Mouse (Mus musculus) CH12.LX (cell line): ENCODE measurements around the gene Olfr1443. TPM values are rescaled to one million over a fixed set of nuclear protein-coding genes. Genes with fewer than 3 reads are reported as not detected.
"Not testable (repeated sequence)": the region's sequence is repeated elsewhere in the genome, so short reads cannot be mapped to it uniquely, and the experiment has no call there.

Experiments used
- DNase-seq: peaks from one replicate; pipeline ENCODE4 v3.0.0-alpha.2; 2013; ENCODE audit errors: extremely low read depth
- H3K27ac ChIP-seq: 2 replicates; pipeline ENCODE4 v1.5.1; 2012; ENCODE audit warnings: low read depth, mild to moderate bottlenecking, control low read depth, moderate library complexity; ENCODE audit not compliant: insufficient read depth
- H3K27me3 ChIP-seq: replicated peaks from 2 replicates; pipeline ENCODE3; 2012; ENCODE audit warnings: inconsistent platforms
- H3K36me3 ChIP-seq, 2 experiments: replicated peaks in 1 of 2; 2 replicates each; pipeline versions ENCODE3 to v1.6.1; 2012; ENCODE audit warnings: inconsistent platforms in 1 of 2, low read length in 1 of 2, mild to moderate bottlenecking in 1 of 2, mixed read lengths in 1 of 2, moderate library complexity in 1 of 2; ENCODE audit not compliant: control insufficient read depth in 1 of 2, insufficient read depth in 1 of 2
- H3K4me1 ChIP-seq, 2 experiments: 2 replicates each; pipeline ENCODE4 v1.6.1; 2012; ENCODE audit warnings: inconsistent platforms in 1 of 2, moderate library complexity in 1 of 2; ENCODE audit not compliant: insufficient read depth in 2 of 2, control insufficient read depth in 1 of 2
- H3K4me2 ChIP-seq: 2 replicates; pipeline ENCODE4 v1.6.1; 2012; ENCODE audit warnings: low read depth, mild to moderate bottlenecking, control low read depth; ENCODE audit not compliant: poor library complexity, insufficient read depth, severe bottlenecking
- H3K4me3 ChIP-seq, 3 experiments: fragments of 150-350 bp in 1 of 3; sonication (generic) in 1 of 3; replicated peaks in 1 of 3; 2 replicates each; pipeline versions ENCODE3 to v1.5.1; 2011 to 2012; ENCODE audit warnings: low read depth in 2 of 3, low read length in 2 of 3, mild to moderate bottlenecking in 2 of 3, moderate library complexity in 2 of 3, control low read depth in 1 of 3, improper control_type of control experiment in 1 of 3, inconsistent platforms in 1 of 3, mixed read lengths in 1 of 3; ENCODE audit not compliant: poor library complexity in 1 of 3
- H3K79me2 ChIP-seq: replicated peaks from 2 replicates; pipeline ENCODE4 v1.6.1; 2012; ENCODE audit warnings: mild to moderate bottlenecking, moderate library complexity; ENCODE audit not compliant: control insufficient read depth, poor library complexity, insufficient read depth, severe bottlenecking; ENCODE audit errors: extremely low read depth
- H3K9ac ChIP-seq: 2 replicates; pipeline ENCODE4 v1.6.1; 2012; ENCODE audit warnings: low read depth, mild to moderate bottlenecking, control low read depth, moderate library complexity; ENCODE audit not compliant: insufficient read depth
- H3K9me3 ChIP-seq: replicated peaks from 2 replicates; pipeline ENCODE3; 2012; ENCODE audit warnings: low read length, inconsistent platforms, mixed read lengths
- BHLHE40 ChIP-seq: IDR thresholded peaks from 2 replicates; pipeline ENCODE4 v1.6.1; 2011; ENCODE audit warnings: mild to moderate bottlenecking, low read depth, low read length, improper control_type of control experiment
- CHD1 ChIP-seq: IDR thresholded peaks from 2 replicates; pipeline ENCODE4 v1.6.1; 2012; ENCODE audit warnings: low read depth, low read length, improper control_type of control experiment, inconsistent platforms
- CHD2 ChIP-seq: IDR thresholded peaks from 2 replicates; pipeline ENCODE4 v1.6.1; 2011; ENCODE audit warnings: low read length, improper control_type of control experiment
- CTCF ChIP-seq, 2 experiments: IDR thresholded peaks in 1 of 2; conservative IDR thresholded peaks in 1 of 2; 2 replicates each; pipeline ENCODE4 v1.5.1; 2011 to 2012; ENCODE audit warnings: low read depth in 2 of 2, low read length in 2 of 2, improper control_type of control experiment in 1 of 2, inconsistent platforms in 1 of 2, mild to moderate bottlenecking in 1 of 2, moderate library complexity in 1 of 2
- E2F4 ChIP-seq: IDR thresholded peaks from 2 replicates; pipeline ENCODE4 v1.6.1; 2011; ENCODE audit warnings: low read depth, low read length, improper control_type of control experiment; ENCODE audit not compliant: insufficient replicate concordance
- ELF1 ChIP-seq: IDR thresholded peaks from 2 replicates; pipeline ENCODE4 v1.6.1; 2014; ENCODE audit warnings: low read depth, mild to moderate bottlenecking, inconsistent platforms, low read length, improper control_type of control experiment
- ETS1 ChIP-seq: conservative IDR thresholded peaks from 2 replicates; pipeline ENCODE4 v1.6.1; 2012; ENCODE audit warnings: low read depth, mild to moderate bottlenecking, inconsistent platforms, low read length, improper control_type of control experiment, moderate library complexity
- GABPA ChIP-seq: IDR thresholded peaks from 2 replicates; pipeline ENCODE4 v1.6.1; 2012; ENCODE audit warnings: low read depth, low read length, improper control_type of control experiment, inconsistent platforms; ENCODE audit not compliant: insufficient replicate concordance
- HCFC1 ChIP-seq: IDR thresholded peaks from 2 replicates; pipeline ENCODE4 v1.6.1; 2012; ENCODE audit warnings: low read depth, mild to moderate bottlenecking, inconsistent platforms, low read length, improper control_type of control experiment
- IRF4 ChIP-seq: IDR thresholded peaks from 2 replicates; pipeline ENCODE4 v1.6.1; 2014; ENCODE audit warnings: low read depth, mild to moderate bottlenecking, inconsistent platforms, low read length, improper control_type of control experiment
- JUN ChIP-seq: IDR thresholded peaks from 2 replicates; pipeline ENCODE4 v1.6.1; 2011; ENCODE audit warnings: low read depth, mild to moderate bottlenecking, low read length, improper control_type of control experiment, moderate library complexity; ENCODE audit not compliant: insufficient read depth
- MAZ ChIP-seq: IDR thresholded peaks from 2 replicates; pipeline ENCODE4 v1.6.1; 2012; ENCODE audit warnings: low read depth, mild to moderate bottlenecking, inconsistent platforms, low read length, improper control_type of control experiment, moderate library complexity
- MXI1 ChIP-seq: IDR thresholded peaks from 2 replicates; pipeline ENCODE4 v1.6.1; 2011; ENCODE audit warnings: mild to moderate bottlenecking, low read depth, low read length, improper control_type of control experiment
- MYC ChIP-seq: IDR thresholded peaks from 2 replicates; pipeline ENCODE4 v1.6.1; 2011; ENCODE audit warnings: low read depth, mild to moderate bottlenecking, improper control_type of control experiment, low read length
- POLR2A ChIP-seq: IDR thresholded peaks from 2 replicates; pipeline ENCODE4 v1.6.1; 2011; ENCODE audit warnings: low read depth, mild to moderate bottlenecking, improper control_type of control experiment, low read length
- POLR2AphosphoS2 ChIP-seq: IDR thresholded peaks from 2 replicates; pipeline ENCODE4 v1.6.1; 2011; ENCODE audit warnings: low read depth, low read length, improper control_type of control experiment
- RAD21 ChIP-seq: IDR thresholded peaks from 2 replicates; pipeline ENCODE4 v1.6.1; 2011; ENCODE audit warnings: low read depth, mild to moderate bottlenecking, low read length, improper control_type of control experiment, moderate library complexity
- RCOR1 ChIP-seq: conservative IDR thresholded peaks from 2 replicates; pipeline ENCODE4 v1.6.1; 2012; ENCODE audit warnings: low read depth, mild to moderate bottlenecking, inconsistent platforms, low read length, improper control_type of control experiment
- SIN3A ChIP-seq: IDR thresholded peaks from 2 replicates; pipeline ENCODE4 v1.6.1; 2012; ENCODE audit warnings: low read length, improper control_type of control experiment, inconsistent platforms
- UBTF ChIP-seq: IDR thresholded peaks from 2 replicates; pipeline ENCODE4 v1.6.1; 2012; ENCODE audit warnings: low read depth, mild to moderate bottlenecking, inconsistent platforms, low read length, improper control_type of control experiment, moderate library complexity
- USF1 ChIP-seq: IDR thresholded peaks from 2 replicates; pipeline ENCODE4 v1.6.1; 2014; ENCODE audit warnings: low read depth, mild to moderate bottlenecking, inconsistent platforms, low read length, improper control_type of control experiment
- ZC3H11A ChIP-seq: IDR thresholded peaks from 2 replicates; pipeline ENCODE4 v1.6.1; 2012; ENCODE audit warnings: low read depth, mild to moderate bottlenecking, inconsistent platforms, low read length, improper control_type of control experiment
- ZMIZ1 ChIP-seq: IDR thresholded peaks from 2 replicates; pipeline ENCODE4 v1.6.1; 2012; ENCODE audit warnings: low read depth, mild to moderate bottlenecking, inconsistent platforms, low read length, improper control_type of control experiment
- ZNF384 ChIP-seq: IDR thresholded peaks from 2 replicates; pipeline ENCODE4 v1.6.1; 2012; ENCODE audit warnings: low read depth, low read length, improper control_type of control experiment, inconsistent platforms
- dilution Hi-C: fragments of 300-500 bp; cut with MboI; formaldehyde crosslinking; loops from 2 replicates; pipeline ENCODE4 v1.14.3; 2020; ENCODE audit warnings: low sequenced_read_pairs; ENCODE audit not compliant: extremely low pct_unique_long_range_greater_than_20kb, extremely low pct_ligation_motif_present
- in situ Hi-C: fragments of 300-500 bp; cut with MboI; formaldehyde crosslinking; loops from 3 replicates; pipeline ENCODE4 v1.14.3; 2019; ENCODE audit warnings: low sequenced_read_pairs, low pct_ligation_motif_present, low pct_unique_long_range_greater_than_20kb, mixed read lengths
- polyA plus RNA-seq: library from polyadenylated mRNA; unstranded; fragments of >175 nt; gene quantifications from 2 replicates; pipeline ENCODE4 v1.2.1, GENCODE M21; 2012; ENCODE audit warnings: low read depth; ENCODE audit not compliant: insufficient read length
- total RNA-seq, 2 experiments: library from RNA; depleted of rRNA; stranded (reverse); fragments of 300-350 nt in 1 of 2; fragments of >200 nt in 1 of 2; gene quantifications; 2 replicates each; pipeline ENCODE4 v1.2.3; 2012 to 2014

Olfr1443 gene
- total and polyA plus RNA-seq, 3 experiments = not detected

GRCm38 (mm10) chr19:12649511-12649910, 28.4 kb upstream of the Olfr1443 start:
- Histone ChIP-seq H3K4me2 (no peak overlapping the region), H3K27me3 (no peaks in the 10 kb centered on the region), H3K79me2 (no peaks in the 10 kb centered on the region), H3K9me3 (no peaks in the 10 kb centered on the region), H3K9ac (no peak overlapping the region), H3K27ac (no peak overlapping the region), H3K4me3 (no peak overlapping the region), H3K36me3 (no peaks in the 10 kb centered on the region), H3K4me1 (no peaks in the 10 kb centered on the region)
- in situ Hi-C loops = no loop called here
- no peak for DNase-seq
- dilution Hi-C loops = no loop called here
- TF ChIP-seq GABPA (no peak), MYC (no peak), E2F4 (no peak), ZMIZ1 (no peak), POLR2AphosphoS2 (no peak), RCOR1 (no peak), SIN3A (no peak), ZC3H11A (no peak), POLR2A (no peak), ELF1 (no peak), ETS1 (no peak), CHD1 (no peak), MXI1 (no peak), CHD2 (no peak), CTCF (conservative IDR thresholded peaks at IDR 0.05 in 1 of 2, IDR thresholded peaks at IDR 0.05 in 1 of 2; ENCODE audit: low read depth in 2 of 2, low read length in 2 of 2) (no peak), ZNF384 (no peak), UBTF (no peak)

- Histone ChIP-seq H3K4me3 (no peak overlapping the region), H3K9me3 (no peaks in the 10 kb centered on the region), H3K9ac (no peak overlapping the region), H3K4me2 (no peak overlapping the region), H3K27me3 (no peaks in the 10 kb centered on the region)
- dilution Hi-C loops = no loop called here
- TF ChIP-seq USF1 (no peak), IRF4 (no peak), CHD2 (no peak), JUN (no peak), E2F4 (no peak), HCFC1 (no peak), MAZ (no peak), BHLHE40 (no peak), RAD21 (no peak)
- TF ChIP-seq, all 38 proteins: peak for 0
- no peaks in the 10 kb centered on the region for H3K36me3 ChIP-seq
- in situ Hi-C loops = no loop called here
- DNase-seq = no peak
- H3K27ac ChIP-seq = no peak overlapping the region
- H3K79me2 ChIP-seq = no peaks in the 10 kb centered on the region
- no peaks in the 10 kb centered on the region for H3K4me1 ChIP-seq
These were observed 11.8 kb upstream of the Olfr1443 start for GRCm38 (mm10) chr19:12666156-12666555.

DNA sequence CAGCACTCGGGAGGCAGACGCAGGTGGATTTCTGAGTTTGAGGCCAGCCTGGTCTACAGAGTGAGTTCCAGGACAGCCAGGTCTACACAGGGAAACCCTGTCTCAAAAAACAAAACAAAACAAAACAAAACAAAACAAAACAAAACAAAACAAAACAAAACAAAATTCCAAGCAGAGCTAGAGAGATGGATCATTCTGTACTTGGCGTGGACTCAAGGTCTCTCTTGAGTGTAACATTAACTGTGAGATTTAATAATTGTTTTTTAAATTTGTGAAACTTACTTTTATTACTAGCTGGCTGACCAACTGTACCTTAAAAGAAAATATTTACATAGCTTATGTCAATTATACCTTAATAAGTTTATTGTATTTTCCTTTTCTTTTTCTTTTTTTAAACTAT, 9.3 kb upstream of the Olfr1443 start:
- H3K27ac ChIP-seq, H3K9me3 ChIP-seq, in situ Hi-C loops, dilution Hi-C loops, H3K79me2 ChIP-seq, DNase-seq, H3K4me1 ChIP-seq, H3K4me2 ChIP-seq, H3K9ac ChIP-seq, H3K36me3 ChIP-seq, H3K27me3 ChIP-seq, H3K4me3 ChIP-seq: not testable (repeated sequence)
